Mouse (Mus musculus) myocyte (in vitro differentiated cells): ENCODE data around the gene Glt6d1.

ENCODE experiments used
- MYOG ChIP-seq, 3 experiments: IDR thresholded peaks; one replicate each; pipeline ENCODE4 v1.6.1; 2011; ENCODE audit warnings: control low read depth in 2 of 3, low read depth in 2 of 3, mild to moderate bottlenecking in 2 of 3; ENCODE audit not compliant: insufficient read length in 2 of 3, control insufficient read depth in 1 of 3, insufficient read depth in 1 of 3
- POLR2A ChIP-seq: IDR thresholded peaks from one replicate; pipeline ENCODE4 v1.6.1; 2011; ENCODE audit warnings: low read depth, mild to moderate bottlenecking, control low read depth, moderate library complexity; ENCODE audit not compliant: insufficient read length
- POLR2AphosphoS2 ChIP-seq: IDR thresholded peaks from one replicate; pipeline ENCODE4 v1.6.1; 2011; ENCODE audit warnings: low read depth, control low read depth; ENCODE audit not compliant: insufficient read length

GRCm38 (mm10) chr2:25822806-25823205, 7.2 kb upstream of the Glt6d1 start, which contains the start of gene Lcn9:
- TF ChIP-seq POLR2AphosphoS2 = no peak
- no peak for TF ChIP-seq POLR2A
- no peak for TF ChIP-seq MYOG (IDR thresholded peaks at IDR 0.05; ENCODE audit: control insufficient read depth in 1 of 3, insufficient read depth in 1 of 3, insufficient read length in 2 of 3, low read depth in 2 of 3)
